Mouse (Mus musculus): Measurements from ENCODE around the gene Epsti1.
A peak's percentile ranks its signal among the peaks of the same experiment; 100 is the strongest.
"Not testable (repeated sequence)": the region's sequence is repeated elsewhere in the genome, so short reads cannot be mapped to it uniquely, and the experiment has no call there.

Epsti1 gene

DNA sequence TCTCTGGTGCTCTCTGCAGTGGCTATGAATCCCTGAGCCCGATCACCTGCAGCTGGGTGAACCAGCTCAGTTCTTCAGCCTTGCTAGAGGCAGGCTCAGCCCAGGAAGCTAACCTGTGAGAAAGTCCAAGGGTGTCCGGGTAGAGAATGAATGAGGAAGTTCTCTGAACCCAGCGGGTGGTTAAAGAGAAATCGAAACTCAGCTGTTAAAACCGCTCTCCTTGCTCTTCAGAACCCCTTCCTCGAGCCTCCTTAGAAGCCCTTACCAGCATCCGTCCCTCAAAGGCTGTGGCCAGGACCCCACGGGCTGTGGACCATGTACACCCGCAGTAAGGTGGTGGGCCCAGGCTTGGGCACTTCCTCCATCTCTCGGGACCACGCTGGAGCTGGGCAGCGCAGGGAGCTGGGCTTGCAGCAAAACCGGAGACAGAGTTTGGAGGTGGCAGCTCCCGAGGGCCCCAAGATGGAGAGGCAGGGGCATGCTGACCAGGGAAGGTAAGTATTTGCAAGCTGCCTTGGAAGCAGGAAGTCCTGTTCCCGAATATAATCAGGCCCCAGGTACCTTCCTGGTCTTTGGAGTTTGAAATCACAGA is at the start of gene Epsti1:
TSS of gene Epsti1 (plus strand) at position 69 of the 592 bp plus-strand sequence.
- no peak for DNase-seq

- no peak for DNase-seq
Observed at GRCm38 (mm10) chr14:77859894-77860293, 44.1 kb upstream of the Epsti1 start.

GRCm38 (mm10) chr14:77860841-77861560 is 43.0 kb upstream of the Epsti1 start:
- no peak for DNase-seq

DNA sequence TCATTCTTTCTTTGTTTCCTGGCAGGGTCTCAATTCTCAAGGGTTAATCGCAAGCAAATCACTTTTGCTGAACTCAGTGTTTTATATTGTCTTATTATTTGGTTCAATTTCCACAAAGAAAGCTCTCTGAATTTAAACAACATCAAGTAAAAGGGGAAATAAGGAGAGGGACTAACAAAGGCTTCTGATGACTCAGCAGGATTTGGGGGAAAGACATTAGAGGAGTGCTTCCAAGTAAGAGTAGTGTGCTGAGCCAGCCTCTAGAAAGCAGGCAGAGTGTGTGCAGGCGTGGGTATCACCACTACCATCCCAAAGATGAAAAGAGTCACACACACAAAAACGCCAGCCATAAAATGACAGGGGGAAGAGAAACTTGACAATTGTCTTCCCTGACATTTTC is 40.0 kb upstream of the Epsti1 start:
- no peak for DNase-seq

- no peak for DNase-seq
Observed at GRCm38 (mm10) chr14:77864510-77864909, 39.5 kb upstream of the Epsti1 start.

DNA sequence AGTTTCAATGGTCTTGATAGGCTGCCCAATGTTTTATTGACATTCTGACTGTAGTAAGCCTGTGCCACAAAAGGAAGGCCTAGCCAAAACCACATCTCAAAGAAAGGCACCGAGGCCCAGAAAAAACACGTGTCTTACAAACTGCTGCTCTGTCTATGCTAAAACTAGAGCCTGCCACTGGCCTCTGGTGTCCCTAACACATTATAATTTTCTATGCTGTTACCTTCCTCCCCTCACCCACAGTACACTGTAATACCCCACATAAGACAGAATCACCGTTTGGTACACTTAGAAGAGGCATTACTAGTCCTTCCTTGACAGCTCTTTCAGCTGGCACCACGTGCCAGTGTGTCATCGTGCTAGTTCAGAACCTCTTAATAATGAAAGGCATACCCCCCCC is 36.4 kb upstream of the Epsti1 start:
- no peak for DNase-seq

DNA sequence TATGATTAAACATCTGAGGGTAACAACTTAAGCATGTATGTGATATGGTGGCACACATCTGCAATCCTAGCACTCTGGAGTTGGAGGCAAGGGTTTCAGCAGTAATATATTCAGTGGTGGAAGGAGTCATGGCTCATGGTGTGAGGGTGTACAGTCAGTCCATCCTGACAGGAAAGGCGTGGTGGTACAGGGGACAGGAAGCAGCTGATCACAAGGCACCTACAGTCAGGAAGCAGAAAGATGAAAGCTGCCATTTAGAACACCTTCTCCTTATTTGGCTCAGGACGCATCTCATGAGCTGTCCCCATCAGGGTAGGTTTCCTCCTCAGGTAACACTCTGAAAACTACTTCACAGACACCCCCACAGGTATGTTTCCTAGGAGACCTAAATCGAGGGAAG is 33.1 kb upstream of the Epsti1 start:
- DNase-seq: no peak

GRCm38 (mm10) chr14:77871380-77871975 is 32.6 kb upstream of the Epsti1 start:
- no peak for DNase-seq

- DNase-seq: peak; percentile 82
Observed at GRCm38 (mm10) chr14:77874304-77875241, 29.5 kb upstream of the Epsti1 start, which contains the start of gene Dnajc15. Gene Dnajc15 (minus strand): TSS chr14:77875125.

DNA sequence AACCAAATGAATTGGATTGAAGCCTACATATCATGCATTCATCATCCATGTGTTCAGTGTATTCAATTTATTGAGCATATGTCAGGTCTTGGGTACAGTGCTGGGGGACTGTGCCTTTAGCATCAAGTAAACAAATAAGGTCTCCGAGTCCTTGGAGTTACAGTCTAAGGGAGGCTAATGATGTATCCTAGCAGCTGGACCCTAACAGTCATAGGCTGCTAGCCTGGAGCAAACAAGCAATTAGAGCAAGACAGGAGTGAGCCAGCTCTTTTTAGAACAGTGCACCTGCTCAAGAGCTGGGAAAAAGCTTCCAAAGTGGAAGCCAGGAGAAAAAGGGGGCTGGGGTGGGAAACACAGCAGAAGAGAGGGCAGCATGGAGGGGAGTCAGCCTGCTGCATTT is 27.8 kb upstream of the Epsti1 start:
- no peak for DNase-seq

DNA sequence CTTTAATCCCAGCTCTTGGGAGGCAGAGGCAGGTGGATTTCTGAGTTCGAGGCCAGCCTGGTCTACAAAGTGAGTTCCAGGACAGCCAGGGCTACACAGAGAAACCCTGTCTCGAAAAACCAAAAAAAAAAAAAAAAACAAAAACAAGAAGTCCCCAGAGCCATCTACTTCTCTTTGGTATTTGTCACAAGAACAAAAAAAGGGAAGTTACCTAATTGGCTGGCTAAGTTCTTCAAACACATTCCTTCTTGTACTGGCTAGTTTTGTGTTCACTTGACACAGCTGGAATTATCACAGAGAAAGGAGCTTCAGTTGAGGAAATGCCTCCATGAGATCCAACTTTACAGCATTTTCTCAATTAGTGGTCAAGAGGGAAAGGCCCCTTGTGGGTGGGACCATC is 26.2 kb upstream of the Epsti1 start:
- DNase-seq: not testable (repeated sequence)

DNA sequence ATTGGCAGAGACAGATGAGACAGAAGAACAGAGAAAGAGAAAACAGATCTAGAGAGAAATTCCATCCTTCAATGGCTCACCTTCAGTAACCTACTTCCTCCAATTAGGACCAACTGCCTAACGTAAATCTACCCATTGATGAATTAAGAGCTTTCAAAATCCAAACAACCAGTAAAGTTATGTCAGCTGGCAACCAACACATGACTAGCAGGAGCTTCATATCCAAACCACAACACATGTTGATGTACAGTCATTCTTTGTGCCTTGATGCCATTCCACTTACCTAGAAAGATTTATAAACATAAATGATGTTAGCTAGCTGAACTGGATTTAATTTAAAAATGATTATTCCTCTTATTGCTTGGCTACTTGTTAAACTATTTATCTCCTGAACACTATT is 22.0 kb upstream of the Epsti1 start:
- no peak for DNase-seq

- no peak for DNase-seq
Observed at GRCm38 (mm10) chr14:77882669-77883068, 21.4 kb upstream of the Epsti1 start.

DNA sequence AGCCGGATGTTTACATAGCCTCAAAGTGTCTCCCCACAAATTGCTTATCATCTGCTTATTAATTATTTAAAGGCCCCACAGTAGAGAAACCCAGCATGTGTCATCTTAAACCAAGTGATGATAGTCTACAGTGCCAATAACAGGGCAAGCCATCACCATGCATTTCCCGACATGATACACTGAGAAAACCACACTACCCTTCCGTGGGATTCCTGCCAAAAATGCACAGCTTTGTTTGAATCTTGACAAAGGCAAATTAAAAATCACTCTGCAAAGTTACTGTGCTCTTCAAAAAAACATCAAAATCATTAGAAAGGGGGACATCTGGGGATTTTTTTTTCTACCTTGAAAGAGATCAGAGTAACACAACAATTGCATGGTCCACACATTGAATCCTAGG is 17.7 kb upstream of the Epsti1 start:
- DNase-seq: no peak

- DNase-seq: no peak
Observed at GRCm38 (mm10) chr14:77886941-77887340, 17.1 kb upstream of the Epsti1 start.

- DNase-seq: peak; percentile 9
Observed at GRCm38 (mm10) chr14:77889911-77890310, 14.1 kb upstream of the Epsti1 start.

DNA sequence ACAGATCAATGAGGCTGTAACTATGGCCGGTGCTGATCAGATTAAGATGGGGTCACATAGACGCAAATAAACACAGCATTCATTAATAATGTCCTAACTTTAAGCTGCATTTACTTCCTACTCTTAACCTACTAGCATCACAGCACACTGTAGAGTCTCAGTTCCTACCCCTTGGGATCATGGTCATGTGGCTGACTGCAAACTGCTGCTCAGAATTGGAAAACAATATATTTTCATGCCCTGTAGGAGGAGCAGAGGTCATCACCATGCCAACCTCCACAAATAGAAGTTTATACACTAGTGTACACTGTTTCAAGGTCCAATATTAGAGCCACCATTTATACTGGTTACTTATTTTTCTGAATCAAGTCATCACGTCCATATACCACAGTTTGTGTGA is 8.1 kb upstream of the Epsti1 start:
- DNase-seq: no peak

GRCm38 (mm10) chr14:77902541-77902940 is 1.5 kb upstream of the Epsti1 start:
- no peak for DNase-seq

DNA sequence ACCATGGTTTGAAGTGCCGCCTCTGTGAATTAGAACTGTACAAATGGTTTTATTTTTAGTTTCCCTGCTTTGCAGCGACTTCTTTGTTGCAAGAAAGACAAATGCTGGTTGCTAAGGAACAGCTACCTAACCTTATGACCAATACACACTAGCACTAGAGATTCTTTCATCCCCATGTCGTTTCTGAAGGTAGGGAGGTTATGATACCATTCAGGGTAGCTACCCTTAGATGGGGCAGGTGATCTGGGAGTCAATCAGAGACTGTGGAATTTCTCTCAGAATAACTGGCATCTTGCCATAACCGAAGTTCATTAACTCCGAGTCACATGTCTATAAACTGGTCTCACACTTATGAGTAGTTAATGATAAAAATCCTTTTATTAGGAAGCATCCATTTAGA is 1.4 kb downstream of the Epsti1 start:
- no peak for DNase-seq

- DNase-seq: no peak
Observed at GRCm38 (mm10) chr14:77906586-77906985, 2.5 kb downstream of the Epsti1 start.

DNA sequence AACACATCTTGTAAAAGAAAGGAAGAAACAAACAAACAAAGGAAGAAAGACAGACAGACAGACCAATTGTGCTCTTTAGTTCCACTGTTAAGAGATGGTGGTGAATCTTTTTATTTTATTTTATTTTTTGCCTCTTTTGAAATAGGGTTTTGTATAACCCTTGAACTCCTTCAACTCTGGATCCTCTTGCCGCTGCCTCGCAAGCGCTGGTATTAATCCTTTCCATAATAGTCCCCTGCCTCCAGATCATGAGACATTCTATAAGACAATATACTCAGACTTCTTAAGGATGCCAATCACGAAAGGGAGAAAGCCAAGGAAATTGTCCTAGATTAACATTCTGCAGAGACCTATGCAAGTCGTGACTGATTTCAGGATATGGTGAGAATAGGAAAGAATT is 11.7 kb downstream of the Epsti1 start:
- no peak for DNase-seq

DNA sequence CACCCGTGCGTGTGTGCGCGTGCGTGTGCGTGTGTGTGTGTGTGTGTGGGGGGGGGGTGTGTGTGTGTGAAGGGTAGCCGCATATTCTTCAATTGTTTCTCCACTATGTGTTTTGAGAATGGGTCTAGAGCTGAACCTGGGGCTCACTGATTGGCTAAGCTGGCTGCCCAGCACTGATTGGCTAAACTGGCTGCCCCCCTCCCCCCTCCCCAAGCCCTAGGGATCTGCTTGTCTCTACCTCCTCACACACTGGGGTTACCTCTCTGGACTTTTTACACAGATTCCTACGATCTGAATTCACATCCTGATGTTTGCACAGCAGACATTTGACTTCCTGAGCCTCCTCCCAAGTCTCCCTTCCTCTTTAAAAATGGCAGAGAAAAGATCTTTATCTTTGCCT is 17.6 kb downstream of the Epsti1 start:
- no peak for DNase-seq

All from liver (tissue).